Mouse (Mus musculus): ENCODE data around the gene Vstm2l.
A peak's percentile ranks its signal among the peaks of the same experiment; 100 is the strongest.

DNA sequence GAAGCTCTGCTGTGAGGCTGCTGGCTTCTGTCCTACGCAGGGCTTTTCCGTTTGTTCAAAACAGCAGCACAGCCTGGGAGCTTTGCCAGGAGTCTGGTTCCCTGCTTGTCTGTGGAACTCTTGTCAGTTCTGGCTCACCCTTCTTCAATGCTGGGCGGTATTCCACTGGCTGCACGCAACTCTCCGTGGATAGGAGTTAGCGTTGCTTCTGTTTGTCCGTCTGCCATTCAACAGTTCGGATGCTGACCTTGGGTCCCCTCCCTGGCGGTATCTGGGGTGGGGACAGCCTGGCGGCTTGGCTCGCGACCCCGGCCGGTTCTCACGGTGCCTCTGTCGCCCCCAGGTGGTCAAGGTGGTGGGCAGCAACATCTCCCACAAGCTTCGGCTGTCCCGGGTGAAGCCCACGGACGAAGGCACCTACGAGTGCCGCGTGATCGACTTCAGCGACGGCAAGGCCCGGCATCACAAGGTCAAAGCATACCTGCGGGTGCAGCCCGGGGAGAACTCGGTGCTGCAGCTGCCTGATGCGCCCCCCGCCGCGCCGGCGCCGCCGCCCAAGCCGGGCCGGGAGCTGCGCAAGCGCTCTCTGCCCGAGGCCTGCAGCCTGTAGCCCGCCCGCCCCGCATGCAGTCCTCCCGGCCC lies 29.2 kb downstream of the Vstm2l start:
- no peak for TF ChIP-seq POLR2A (IDR thresholded peaks at IDR 0.05; ENCODE audit: low read depth, low read length)
- TF ChIP-seq CTCF (conservative IDR thresholded peaks at IDR 0.05; ENCODE audit: insufficient read depth, insufficient read length, low read depth, low read length): peak; percentile 50; the same call in 1 of the 2 replicates
